Mouse (Mus musculus): ENCODE results near the gene Osgin1. TPM values are rescaled to one million over a fixed set of nuclear protein-coding genes. Genes with fewer than 3 reads are reported as not detected.

The Osgin1 gene
- polyA plus RNA-seq, 1 experiment from 2014 or later, result 0.35 TPM

- ATAC-seq (ENCODE audit: low read depth), result no peak
- WGBS, result 65% methylated on average over 6 of the region's 6 CpGs
- H3K36me3 ChIP-seq (ENCODE audit: control insufficient read depth, insufficient read depth, low read length), result peaks cover 3% of the 10 kb centered on the region; the same call in 1 of the 2 replicates
- H3K27me3 ChIP-seq (ENCODE audit: control insufficient read depth, insufficient read depth, low read length), result peaks cover 2% of the 10 kb centered on the region; the same call in 1 of the 2 replicates
- no peaks in the 10 kb centered on the region for H3K9me3 ChIP-seq (ENCODE audit: control insufficient read depth, low read length)
- H3K4me3 ChIP-seq (ENCODE audit: low read depth, low read length), result no peak overlapping the region
- H3K4me1 ChIP-seq (ENCODE audit: control insufficient read depth, insufficient read depth, low read length), result peaks cover 7% of the 10 kb centered on the region; the same call in 1 of the 2 replicates
- H3K27ac ChIP-seq (ENCODE audit: low read depth, low read length), result no peak overlapping the region
- H3K4me2 ChIP-seq (ENCODE audit: low read depth, low read length), result no peak overlapping the region
- no peak overlapping the region for H3K9ac ChIP-seq (replicated peaks; ENCODE audit: low read depth, low read length)
Measured at GRCm38 (mm10) chr8:119399255-119399654, 34.7 kb upstream of the Osgin1 start.

GRCm38 (mm10) chr8:119400122-119400671, 33.7 kb upstream of the Osgin1 start:
- H3K9ac ChIP-seq (replicated peaks; ENCODE audit: low read depth, low read length), result no peak overlapping the region
- 83% methylated on average over 9 of the region's 9 CpGs for WGBS
- ATAC-seq (ENCODE audit: low read depth), result no peak
- H3K27me3 ChIP-seq (ENCODE audit: control insufficient read depth, insufficient read depth, low read length), result no peaks in the 10 kb centered on the region; the same call in 1 of the 2 replicates
- no peaks in the 10 kb centered on the region for H3K9me3 ChIP-seq (ENCODE audit: control insufficient read depth, low read length)
- no peak overlapping the region for H3K4me2 ChIP-seq (ENCODE audit: low read depth, low read length)
- peaks cover 7% of the 10 kb centered on the region; the same call in 1 of the 2 replicates for H3K4me1 ChIP-seq (ENCODE audit: control insufficient read depth, insufficient read depth, low read length)
- no peak overlapping the region for H3K4me3 ChIP-seq (ENCODE audit: low read depth, low read length)
- H3K36me3 ChIP-seq (ENCODE audit: control insufficient read depth, insufficient read depth, low read length), result peaks cover 3% of the 10 kb centered on the region; the same call in 1 of the 2 replicates
- H3K27ac ChIP-seq (ENCODE audit: low read depth, low read length), result no peak overlapping the region

- Histone ChIP-seq H3K27me3 (ENCODE audit: control insufficient read depth, insufficient read depth, low read length) (no peaks in the 10 kb centered on the region), H3K9me3 (ENCODE audit: control insufficient read depth, low read length) (no peaks in the 10 kb centered on the region), H3K36me3 (ENCODE audit: control insufficient read depth, insufficient read depth, low read length) (peaks cover 3% of the 10 kb centered on the region; the same call in 1 of the 2 replicates), H3K9ac (replicated peaks; ENCODE audit: low read depth, low read length) (no peak overlapping the region), H3K27ac (ENCODE audit: low read depth, low read length) (no peak overlapping the region), H3K4me2 (ENCODE audit: low read depth, low read length) (no peak overlapping the region), H3K4me3 (ENCODE audit: low read depth, low read length) (no peak overlapping the region), H3K4me1 (ENCODE audit: control insufficient read depth, insufficient read depth, low read length) (peaks cover 3% of the 10 kb centered on the region; the same call in 1 of the 2 replicates)
- ATAC-seq (ENCODE audit: low read depth), result no peak
- WGBS, result 78% methylated on average over 3 of the region's 3 CpGs
Measured at GRCm38 (mm10) chr8:119400904-119401303, 33.0 kb upstream of the Osgin1 start.

GRCm38 (mm10) chr8:119403912-119404311, 30.0 kb upstream of the Osgin1 start:
- Histone ChIP-seq H3K4me1 (ENCODE audit: control insufficient read depth, insufficient read depth, low read length) (no peaks in the 10 kb centered on the region), H3K27ac (ENCODE audit: low read depth, low read length) (no peak overlapping the region), H3K4me3 (ENCODE audit: low read depth, low read length) (no peak overlapping the region), H3K4me2 (ENCODE audit: low read depth, low read length) (no peak overlapping the region), H3K27me3 (ENCODE audit: control insufficient read depth, insufficient read depth, low read length) (no peaks in the 10 kb centered on the region), H3K9me3 (ENCODE audit: control insufficient read depth, low read length) (no peaks in the 10 kb centered on the region), H3K9ac (replicated peaks; ENCODE audit: low read depth, low read length) (no peak overlapping the region), H3K36me3 (ENCODE audit: control insufficient read depth, insufficient read depth, low read length) (peaks cover 15% of the 10 kb centered on the region)
- 82% methylated on average over 10 of the region's 10 CpGs for WGBS
- ATAC-seq (ENCODE audit: low read depth), result no peak

- H3K4me3 ChIP-seq (ENCODE audit: low read depth, low read length), result no peak overlapping the region
- no peak overlapping the region for H3K4me2 ChIP-seq (ENCODE audit: low read depth, low read length)
- no peak overlapping the region for H3K9ac ChIP-seq (replicated peaks; ENCODE audit: low read depth, low read length)
- no peak overlapping the region for H3K27ac ChIP-seq (ENCODE audit: low read depth, low read length)
- H3K4me1 ChIP-seq (ENCODE audit: control insufficient read depth, insufficient read depth, low read length), result no peaks in the 10 kb centered on the region
- WGBS, result 92% methylated on average over 5 of the region's 5 CpGs
- ATAC-seq (ENCODE audit: low read depth), result no peak
- no peaks in the 10 kb centered on the region for H3K9me3 ChIP-seq (ENCODE audit: control insufficient read depth, low read length)
- H3K36me3 ChIP-seq (ENCODE audit: control insufficient read depth, insufficient read depth, low read length), result peaks cover 20% of the 10 kb centered on the region
- H3K27me3 ChIP-seq (ENCODE audit: control insufficient read depth, insufficient read depth, low read length), result no peaks in the 10 kb centered on the region
Measured at GRCm38 (mm10) chr8:119404648-119405047, 29.3 kb upstream of the Osgin1 start.

- Histone ChIP-seq H3K36me3 (ENCODE audit: control insufficient read depth, insufficient read depth, low read length) (peaks cover 28% of the 10 kb centered on the region), H3K27me3 (ENCODE audit: control insufficient read depth, insufficient read depth, low read length) (no peaks in the 10 kb centered on the region)
- ATAC-seq (ENCODE audit: low read depth), result no peak
Measured at GRCm38 (mm10) chr8:119408311-119408710, 25.6 kb upstream of the Osgin1 start.

GRCm38 (mm10) chr8:119412037-119412734, 21.7 kb upstream of the Osgin1 start:
- Histone ChIP-seq H3K27me3 (ENCODE audit: control insufficient read depth, insufficient read depth, low read length) (no peaks in the 10 kb centered on the region), H3K27ac (ENCODE audit: low read depth, low read length) (no peak overlapping the region), H3K4me3 (ENCODE audit: low read depth, low read length) (no peak overlapping the region), H3K36me3 (ENCODE audit: control insufficient read depth, insufficient read depth, low read length) (peaks cover 25% of the 10 kb centered on the region), H3K4me1 (ENCODE audit: control insufficient read depth, insufficient read depth, low read length) (0 out of 2 replicates have a peak, but pooled peaks cover 3% of the 10 kb centered on the region), H3K9ac (replicated peaks; ENCODE audit: low read depth, low read length) (no peak overlapping the region), H3K4me2 (ENCODE audit: low read depth, low read length) (no peak overlapping the region), H3K9me3 (ENCODE audit: control insufficient read depth, low read length) (no peaks in the 10 kb centered on the region)
- ATAC-seq (ENCODE audit: low read depth), result no peak
- 61% methylated on average over 10 of the region's 10 CpGs for WGBS

More at GRCm38 (mm10) chr8:119408311-119408710, 25.6 kb upstream of the Osgin1 start:
- Histone ChIP-seq H3K4me2 (ENCODE audit: low read depth, low read length) (no peak overlapping the region), H3K4me3 (ENCODE audit: low read depth, low read length) (no peak overlapping the region), H3K27ac (ENCODE audit: low read depth, low read length) (no peak overlapping the region), H3K9me3 (ENCODE audit: control insufficient read depth, low read length) (no peaks in the 10 kb centered on the region), H3K9ac (replicated peaks; ENCODE audit: low read depth, low read length) (no peak overlapping the region), H3K4me1 (ENCODE audit: control insufficient read depth, insufficient read depth, low read length) (0 out of 2 replicates have a peak, but pooled peaks cover 3% of the 10 kb centered on the region)
- WGBS, result 80% methylated on average over 8 of the region's 8 CpGs

GRCm38 (mm10) chr8:119412735-119413498, 21.0 kb upstream of the Osgin1 start:
- Histone ChIP-seq H3K27ac (ENCODE audit: low read depth, low read length) (no peak overlapping the region), H3K36me3 (ENCODE audit: control insufficient read depth, insufficient read depth, low read length) (peaks cover 19% of the 10 kb centered on the region), H3K9me3 (ENCODE audit: control insufficient read depth, low read length) (no peaks in the 10 kb centered on the region), H3K4me3 (ENCODE audit: low read depth, low read length) (no peak overlapping the region), H3K9ac (replicated peaks; ENCODE audit: low read depth, low read length) (no peak overlapping the region; the same call in 1 of the 2 replicates), H3K4me1 (ENCODE audit: control insufficient read depth, insufficient read depth, low read length) (0 out of 2 replicates have a peak, but pooled peaks cover 3% of the 10 kb centered on the region), H3K27me3 (ENCODE audit: control insufficient read depth, insufficient read depth, low read length) (no peaks in the 10 kb centered on the region), H3K4me2 (ENCODE audit: low read depth, low read length) (peak overlapping the region; percentile 43; the same call in 1 of the 2 replicates)
- peak; percentile 84 for ATAC-seq (ENCODE audit: low read depth)
- whole genome bisulfite sequencing, result 13% methylated on average over 18 of the region's 18 CpGs

Data from neural tube, embryonic 14.5 days (tissue).